Mouse (Mus musculus) CH12.LX (cell line): ENCODE results near the gene Eaf1.

Source experiments
- CTCF ChIP-seq, 2 experiments: IDR thresholded peaks in 1 of 2; conservative IDR thresholded peaks in 1 of 2; 2 replicates each; pipeline ENCODE4 v1.5.1; 2011 to 2012; ENCODE audit warnings: low read depth in 2 of 2, low read length in 2 of 2, improper control_type of control experiment in 1 of 2, inconsistent platforms in 1 of 2, mild to moderate bottlenecking in 1 of 2, moderate library complexity in 1 of 2
- EP300 ChIP-seq: IDR thresholded peaks from 2 replicates; pipeline ENCODE4 v1.6.1; 2011; ENCODE audit warnings: low read length, improper control_type of control experiment
- MAZ ChIP-seq: IDR thresholded peaks from 2 replicates; pipeline ENCODE4 v1.6.1; 2012; ENCODE audit warnings: low read depth, mild to moderate bottlenecking, inconsistent platforms, low read length, improper control_type of control experiment, moderate library complexity
- POLR2AphosphoS2 ChIP-seq: IDR thresholded peaks from 2 replicates; pipeline ENCODE4 v1.6.1; 2011; ENCODE audit warnings: low read depth, low read length, improper control_type of control experiment

DNA sequence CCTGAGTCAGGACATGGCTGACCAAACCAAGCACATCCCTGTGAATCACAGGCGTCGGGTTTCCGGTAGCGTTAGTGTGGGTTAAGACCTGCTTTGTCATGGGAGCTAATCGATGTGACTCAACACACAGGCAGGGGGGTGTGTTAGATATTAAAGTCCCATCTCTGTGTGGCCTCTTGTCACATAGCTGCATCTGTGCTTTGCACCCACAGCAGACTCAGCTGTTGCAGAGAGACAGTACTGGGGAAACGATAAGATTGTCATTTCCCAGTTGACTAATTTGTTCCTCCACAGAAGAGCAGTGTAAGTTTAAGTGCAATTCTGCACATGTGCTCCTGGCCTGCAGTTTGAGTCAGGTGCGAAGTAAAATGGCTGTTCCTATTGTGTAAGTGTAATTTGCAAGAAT lies 2.0 kb downstream of the Eaf1 start:
- no peak for TF ChIP-seq CTCF (conservative IDR thresholded peaks at IDR 0.05 in 1 of 2, IDR thresholded peaks at IDR 0.05 in 1 of 2; ENCODE audit: low read depth in 2 of 2, low read length in 2 of 2)
- no peak for TF ChIP-seq POLR2AphosphoS2
- TF ChIP-seq MAZ, result no peak
- TF ChIP-seq EP300, result no peak
